Mouse (Mus musculus): ENCODE data around the gene Aagab. TPM values are rescaled to one million over a fixed set of nuclear protein-coding genes. Genes with fewer than 3 reads are reported as not detected.
A peak's percentile ranks its signal among the peaks of the same experiment; 100 is the strongest.

The Aagab gene
- polyA plus RNA-seq, 2 experiments: 12.6 to 25.9 TPM

- TF ChIP-seq POLR2A (IDR thresholded peaks at IDR 0.05; ENCODE audit: borderline replicate concordance, extremely low read depth, insufficient read depth, insufficient read length): no peak
- Histone ChIP-seq H3K4me1 (ENCODE audit: control insufficient read depth, insufficient read depth, low read length) (peaks cover 48% of the 10 kb centered on the region), H3K9me3 (ENCODE audit: control insufficient read depth, low read length) (no peaks in the 10 kb centered on the region), H3K4me2 (replicated peaks; ENCODE audit: low read depth, low read length, severe bottlenecking) (no peak overlapping the region), H3K4me3 (replicated peaks; ENCODE audit: low read length) (no peak overlapping the region), H3K27me3 (ENCODE audit: control insufficient read depth, insufficient read depth, low read length) (no peaks in the 10 kb centered on the region), H3K9ac (ENCODE audit: low read depth, low read length, severe bottlenecking) (no peak overlapping the region), H3K27ac (replicated peaks; ENCODE audit: low read depth, low read length) (peak overlapping the region; percentile 72), H3K36me3 (ENCODE audit: control insufficient read depth, insufficient read depth, low read length) (peaks cover 59% of the 10 kb centered on the region)
- DNase-seq (ENCODE audit: low spot score): peak; percentile 78
- peak; percentile 31; the same call in 1 of the 2 replicates for ATAC-seq (ENCODE audit: low FRiP score, low read depth)
- 30% methylated on average over 5 of the region's 5 CpGs for WGBS
These were observed 56.5 kb downstream of the Aagab start for GRCm38 (mm10) chr9:63658970-63659371.

- H3K36me3 ChIP-seq (ENCODE audit: control insufficient read depth, insufficient read depth, low read length): peaks cover 54% of the 10 kb centered on the region
These were observed 57.6 kb downstream of the Aagab start for GRCm38 (mm10) chr9:63660061-63660460.

GRCm38 (mm10) chr9:63660691-63661090 lies 58.2 kb downstream of the Aagab start:
- DNase-seq (ENCODE audit: low spot score) (no peak), ATAC-seq (ENCODE audit: low FRiP score, low read depth) (no peak)
- H3K27ac ChIP-seq (replicated peaks; ENCODE audit: low read depth, low read length): no peak overlapping the region
- 89% methylated on average over 3 of the region's 3 CpGs for WGBS
- H3K9ac ChIP-seq (ENCODE audit: low read depth, low read length, severe bottlenecking): no peak overlapping the region
- peaks cover 51% of the 10 kb centered on the region for H3K36me3 ChIP-seq (ENCODE audit: control insufficient read depth, insufficient read depth, low read length)
- no peak overlapping the region for H3K4me2 ChIP-seq (replicated peaks; ENCODE audit: low read depth, low read length, severe bottlenecking)
- no peaks in the 10 kb centered on the region for H3K27me3 ChIP-seq (ENCODE audit: control insufficient read depth, insufficient read depth, low read length)
- no peak for TF ChIP-seq POLR2A (IDR thresholded peaks at IDR 0.05; ENCODE audit: borderline replicate concordance, extremely low read depth, insufficient read depth, insufficient read length)
- H3K4me1 ChIP-seq (ENCODE audit: control insufficient read depth, insufficient read depth, low read length): peaks cover 49% of the 10 kb centered on the region
- no peak overlapping the region for H3K4me3 ChIP-seq (replicated peaks; ENCODE audit: low read length)
- no peaks in the 10 kb centered on the region for H3K9me3 ChIP-seq (ENCODE audit: control insufficient read depth, low read length)

More at GRCm38 (mm10) chr9:63660061-63660460, 57.6 kb downstream of the Aagab start:
- no peaks in the 10 kb centered on the region for H3K9me3 ChIP-seq (ENCODE audit: control insufficient read depth, low read length)
- ATAC-seq (ENCODE audit: low FRiP score, low read depth): no peak
- no peak overlapping the region for H3K4me3 ChIP-seq (replicated peaks; ENCODE audit: low read length)
- DNase-seq (ENCODE audit: low spot score): no peak
- no peak overlapping the region for H3K27ac ChIP-seq (replicated peaks; ENCODE audit: low read depth, low read length)
- H3K4me1 ChIP-seq (ENCODE audit: control insufficient read depth, insufficient read depth, low read length): peaks cover 50% of the 10 kb centered on the region
- no peak overlapping the region for H3K9ac ChIP-seq (ENCODE audit: low read depth, low read length, severe bottlenecking)
- no peaks in the 10 kb centered on the region for H3K27me3 ChIP-seq (ENCODE audit: control insufficient read depth, insufficient read depth, low read length)
- no peak for TF ChIP-seq POLR2A (IDR thresholded peaks at IDR 0.05; ENCODE audit: borderline replicate concordance, extremely low read depth, insufficient read depth, insufficient read length)
- 88% methylated on average over 4 of the region's 4 CpGs for WGBS
- no peak overlapping the region for H3K4me2 ChIP-seq (replicated peaks; ENCODE audit: low read depth, low read length, severe bottlenecking)

GRCm38 (mm10) chr9:63662759-63663158 lies 60.3 kb downstream of the Aagab start:
- Histone ChIP-seq H3K4me2 (replicated peaks; ENCODE audit: low read depth, low read length, severe bottlenecking) (no peak overlapping the region), H3K9me3 (ENCODE audit: control insufficient read depth, low read length) (no peaks in the 10 kb centered on the region), H3K4me3 (replicated peaks; ENCODE audit: low read length) (no peak overlapping the region), H3K27ac (replicated peaks; ENCODE audit: low read depth, low read length) (no peak overlapping the region), H3K4me1 (ENCODE audit: control insufficient read depth, insufficient read depth, low read length) (peaks cover 61% of the 10 kb centered on the region), H3K27me3 (ENCODE audit: control insufficient read depth, insufficient read depth, low read length) (no peaks in the 10 kb centered on the region), H3K36me3 (ENCODE audit: control insufficient read depth, insufficient read depth, low read length) (peaks cover 60% of the 10 kb centered on the region), H3K9ac (ENCODE audit: low read depth, low read length, severe bottlenecking) (no peak overlapping the region)
- TF ChIP-seq POLR2A (IDR thresholded peaks at IDR 0.05; ENCODE audit: borderline replicate concordance, extremely low read depth, insufficient read depth, insufficient read length): no peak
- ATAC-seq (ENCODE audit: low FRiP score, low read depth) (no peak), DNase-seq (ENCODE audit: low spot score) (no peak)
- WGBS: 75% methylated on average over 7 of the region's 7 CpGs

GRCm38 (mm10) chr9:63663222-63663621 lies 60.8 kb downstream of the Aagab start:
- no peak overlapping the region for H3K4me3 ChIP-seq (replicated peaks; ENCODE audit: low read length)
- no peak for DNase-seq (ENCODE audit: low spot score)
- no peak overlapping the region for H3K9ac ChIP-seq (ENCODE audit: low read depth, low read length, severe bottlenecking)
- ATAC-seq (ENCODE audit: low FRiP score, low read depth): no peak
- no peaks in the 10 kb centered on the region for H3K9me3 ChIP-seq (ENCODE audit: control insufficient read depth, low read length)
- TF ChIP-seq POLR2A (IDR thresholded peaks at IDR 0.05; ENCODE audit: borderline replicate concordance, extremely low read depth, insufficient read depth, insufficient read length): no peak
- H3K4me2 ChIP-seq (replicated peaks; ENCODE audit: low read depth, low read length, severe bottlenecking): no peak overlapping the region
- peaks cover 63% of the 10 kb centered on the region for H3K36me3 ChIP-seq (ENCODE audit: control insufficient read depth, insufficient read depth, low read length)
- H3K27ac ChIP-seq (replicated peaks; ENCODE audit: low read depth, low read length): no peak overlapping the region
- 52% methylated on average over 10 of the region's 10 CpGs for WGBS
- no peaks in the 10 kb centered on the region for H3K27me3 ChIP-seq (ENCODE audit: control insufficient read depth, insufficient read depth, low read length)
- peaks cover 64% of the 10 kb centered on the region for H3K4me1 ChIP-seq (ENCODE audit: control insufficient read depth, insufficient read depth, low read length)

GRCm38 (mm10) chr9:63664300-63664745 lies 61.9 kb downstream of the Aagab start:
- no peak for TF ChIP-seq POLR2A (IDR thresholded peaks at IDR 0.05; ENCODE audit: borderline replicate concordance, extremely low read depth, insufficient read depth, insufficient read length)
- Histone ChIP-seq H3K36me3 (ENCODE audit: control insufficient read depth, insufficient read depth, low read length) (peaks cover 57% of the 10 kb centered on the region), H3K27ac (replicated peaks; ENCODE audit: low read depth, low read length) (no peak overlapping the region), H3K4me3 (replicated peaks; ENCODE audit: low read length) (no peak overlapping the region), H3K4me1 (ENCODE audit: control insufficient read depth, insufficient read depth, low read length) (peaks cover 64% of the 10 kb centered on the region), H3K27me3 (ENCODE audit: control insufficient read depth, insufficient read depth, low read length) (no peaks in the 10 kb centered on the region), H3K9ac (ENCODE audit: low read depth, low read length, severe bottlenecking) (no peak overlapping the region), H3K9me3 (ENCODE audit: control insufficient read depth, low read length) (no peaks in the 10 kb centered on the region), H3K4me2 (replicated peaks; ENCODE audit: low read depth, low read length, severe bottlenecking) (no peak overlapping the region)
- WGBS: 68% methylated on average over 2 of the region's 2 CpGs
- ATAC-seq (ENCODE audit: low FRiP score, low read depth) (no peak), DNase-seq (ENCODE audit: low spot score) (no peak)
